Mouse (Mus musculus) gastrocnemius, adult 18-20 months (tissue): Measurements from ENCODE around the gene Rnf150. TPM values are rescaled to one million over a fixed set of nuclear protein-coding genes. Genes with fewer than 3 reads are reported as not detected.

Experiments used
- DNase-seq: peaks from one replicate; pipeline ENCODE4 v3.0.0; 2021; ENCODE audit warnings: low spot score
- total RNA-seq, 2 experiments: library from RNA; stranded (reverse); gene quantifications; 2 replicates each; pipeline ENCODE4 v1.2.3; 2021

Rnf150 gene
- total RNA-seq, 2 experiments from 2014 or later, result 37.6 to 41.1 TPM

DNA sequence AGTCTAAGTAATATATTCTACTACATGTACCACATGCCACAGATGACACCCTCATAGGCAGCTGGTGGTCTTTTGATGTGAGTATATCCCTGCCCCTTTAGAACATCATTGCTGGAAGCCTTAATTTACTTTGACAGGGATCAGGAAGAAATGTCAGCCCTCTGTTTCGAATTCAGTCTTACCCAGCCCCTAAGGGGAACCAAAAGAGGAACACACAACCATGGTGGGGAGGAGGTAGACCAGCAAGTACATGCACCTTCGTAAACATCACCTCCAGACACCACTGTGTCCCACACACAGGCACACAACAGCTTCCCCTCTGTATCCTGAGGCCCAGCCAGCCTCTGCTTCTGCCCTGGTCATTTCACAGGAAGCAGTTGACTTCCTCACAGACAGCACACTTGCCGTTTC lies 277.6 kb downstream of the Rnf150 start:
- no peak for DNase-seq

Other genes starting within 250 kb of the Rnf150 start
- gene Zfp330, start 89.2 kb upstream of the Rnf150 start, total RNA-seq, result 10 to 100 TPM; 16.6 to 16.9 TPM